Mouse (Mus musculus) megakaryocyte, embryonic 14.5 days (primary cell): ENCODE data around the gene Cetn3.

Experiments used
- FLI1 ChIP-seq: IDR thresholded peaks from 2 replicates; pipeline ENCODE4 v1.6.1; 2012; ENCODE audit warnings: low read length, inconsistent platforms, mixed read lengths
- GATA1 ChIP-seq: IDR thresholded peaks from 3 replicates; pipeline ENCODE4 v1.6.1; 2012; ENCODE audit warnings: mixed read lengths, low read length, inconsistent platforms, borderline replicate concordance

- TF ChIP-seq GATA1: no peak
- TF ChIP-seq FLI1: no peak
Measured at GRCm38 (mm10) chr13:81767038-81767659, 15.7 kb upstream of the Cetn3 start.
